Mouse (Mus musculus) retina, postnatal 7 days (tissue): ENCODE results near the gene Wdr54.

Experiments
- DNase-seq: peaks from one replicate; pipeline ENCODE4 v3.0.0-alpha.2; 2012; ENCODE audit warnings: low read depth, low spot score

Gene Wdr54

GRCm38 (mm10) chr6:83131469-83132034, 24.6 kb downstream of the Wdr54 start:
- DNase-seq, result no peak

DNA sequence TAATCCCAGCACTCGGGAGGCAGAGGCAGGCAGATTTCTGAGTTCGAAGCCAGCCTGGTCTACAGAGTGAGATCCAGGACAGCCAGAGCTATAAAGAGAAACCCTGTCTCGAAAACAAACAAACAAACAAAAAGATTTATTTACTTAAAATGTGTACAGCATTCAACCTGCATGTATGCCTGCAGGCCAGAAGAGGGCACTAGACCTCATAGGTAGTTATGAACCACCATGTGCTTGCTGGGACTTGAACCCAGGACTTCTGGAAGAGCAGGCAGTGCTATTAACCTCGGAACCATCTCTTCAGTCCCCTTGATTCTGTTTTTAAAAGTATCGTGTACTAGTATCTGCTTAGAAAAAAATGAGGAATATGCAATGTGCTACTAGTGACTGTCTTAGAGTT, 28.8 kb downstream of the Wdr54 start:
- DNase-seq, result no peak

DNA sequence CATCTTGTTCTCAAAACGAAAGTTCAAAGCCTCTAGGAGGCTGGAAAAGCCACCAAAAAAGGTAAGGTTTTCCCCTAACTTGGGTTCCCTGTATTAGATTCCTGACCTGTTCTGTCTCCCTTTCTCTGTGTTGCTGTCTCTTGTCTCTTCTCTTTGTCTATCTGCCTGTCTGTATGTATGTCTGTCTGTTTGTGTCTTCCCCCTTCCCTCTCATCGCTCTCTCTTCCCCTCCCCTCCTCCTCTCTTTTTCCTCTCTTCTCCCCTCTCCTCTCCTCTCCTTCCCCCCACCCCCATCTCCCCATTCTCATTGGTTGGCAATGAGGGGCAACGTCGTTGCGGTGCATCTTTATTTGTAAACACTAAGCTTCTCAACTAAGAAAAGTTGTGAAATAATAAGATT, 30.9 kb downstream of the Wdr54 start, which contains the start of gene Ino80b:
Ino80b (minus strand) TSS at position 101 of the 400 bp plus-strand sequence.
- no peak for DNase-seq

DNA sequence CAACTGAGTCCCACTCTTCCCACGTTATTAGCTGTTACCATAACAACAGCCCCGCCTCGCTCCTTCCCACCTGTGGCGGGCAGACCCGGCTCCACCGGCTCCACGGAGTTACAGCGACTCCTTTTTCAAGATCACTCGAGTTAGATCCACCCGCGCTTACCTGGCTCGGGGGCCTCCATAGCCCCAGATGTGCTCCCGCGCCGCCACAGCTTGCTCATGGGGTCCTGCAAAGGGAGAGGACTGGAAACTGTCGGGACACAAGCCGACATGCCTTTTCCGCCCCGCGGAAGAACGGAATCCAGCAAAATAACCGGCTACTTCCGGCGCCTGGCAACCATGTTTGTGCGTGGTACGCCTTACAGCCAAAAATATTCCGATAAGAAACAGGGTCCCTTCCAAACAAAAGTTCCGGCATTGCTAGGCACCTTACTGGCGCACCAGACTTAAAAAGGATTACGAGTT, 31.3 kb downstream of the Wdr54 start:
- peak; percentile 94 for DNase-seq

- DNase-seq, result no peak
These were observed 33.2 kb downstream of the Wdr54 start for GRCm38 (mm10) chr6:83122961-83123360.

GRCm38 (mm10) chr6:83121863-83122710, 34.1 kb downstream of the Wdr54 start:
- no peak for DNase-seq

DNA sequence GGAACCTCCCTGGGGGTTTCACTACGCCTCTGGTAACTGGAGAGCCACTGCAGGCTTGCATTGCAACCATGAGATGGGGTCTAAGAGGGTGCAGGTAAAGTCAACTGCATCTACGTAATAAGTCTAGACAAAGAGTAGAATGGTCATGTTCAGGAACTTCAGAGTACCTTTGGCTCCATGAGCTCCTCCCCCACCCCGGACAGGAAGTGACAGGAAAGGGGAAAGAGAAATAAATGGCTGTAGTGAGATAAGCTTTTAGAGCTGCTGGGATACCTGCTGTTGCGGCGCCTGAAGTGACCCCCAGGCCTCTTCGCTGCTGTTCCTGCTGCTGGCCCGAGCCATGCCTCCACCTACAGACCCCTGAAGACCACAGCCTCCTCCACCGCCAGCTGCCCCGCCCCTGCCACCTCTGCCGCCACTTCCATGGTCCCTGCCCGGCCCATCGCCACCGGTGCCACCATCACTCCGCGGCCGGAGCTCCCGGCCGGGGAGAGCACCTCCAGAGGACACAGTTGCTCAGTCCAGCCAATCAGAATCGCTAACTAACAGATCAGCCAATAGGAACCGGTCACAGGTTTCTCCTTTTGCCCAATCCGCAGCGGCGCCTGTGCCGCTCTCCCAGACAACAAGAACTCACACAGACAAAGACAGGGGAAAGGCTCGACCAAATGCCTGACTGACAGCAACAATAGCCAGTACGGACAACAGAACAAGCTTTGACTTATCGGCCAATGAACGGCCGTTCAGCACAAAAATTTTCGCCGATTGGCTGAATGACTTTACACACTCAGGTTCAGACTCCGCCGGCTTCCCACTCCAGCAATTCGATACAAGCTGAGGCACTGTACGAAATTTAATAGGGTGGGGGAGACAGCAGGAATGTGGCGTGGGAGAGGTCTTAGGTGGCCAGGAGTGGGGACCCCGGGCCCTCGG, 35.0 kb downstream of the Wdr54 start, which contains the start of gene Wbp1:
Wbp1 (minus strand) TSS at position 630 of the 933 bp plus-strand sequence.
- peak; percentile 97 for DNase-seq

GRCm38 (mm10) chr6:83119734-83120051, 36.5 kb downstream of the Wdr54 start:
- no peak for DNase-seq

DNA sequence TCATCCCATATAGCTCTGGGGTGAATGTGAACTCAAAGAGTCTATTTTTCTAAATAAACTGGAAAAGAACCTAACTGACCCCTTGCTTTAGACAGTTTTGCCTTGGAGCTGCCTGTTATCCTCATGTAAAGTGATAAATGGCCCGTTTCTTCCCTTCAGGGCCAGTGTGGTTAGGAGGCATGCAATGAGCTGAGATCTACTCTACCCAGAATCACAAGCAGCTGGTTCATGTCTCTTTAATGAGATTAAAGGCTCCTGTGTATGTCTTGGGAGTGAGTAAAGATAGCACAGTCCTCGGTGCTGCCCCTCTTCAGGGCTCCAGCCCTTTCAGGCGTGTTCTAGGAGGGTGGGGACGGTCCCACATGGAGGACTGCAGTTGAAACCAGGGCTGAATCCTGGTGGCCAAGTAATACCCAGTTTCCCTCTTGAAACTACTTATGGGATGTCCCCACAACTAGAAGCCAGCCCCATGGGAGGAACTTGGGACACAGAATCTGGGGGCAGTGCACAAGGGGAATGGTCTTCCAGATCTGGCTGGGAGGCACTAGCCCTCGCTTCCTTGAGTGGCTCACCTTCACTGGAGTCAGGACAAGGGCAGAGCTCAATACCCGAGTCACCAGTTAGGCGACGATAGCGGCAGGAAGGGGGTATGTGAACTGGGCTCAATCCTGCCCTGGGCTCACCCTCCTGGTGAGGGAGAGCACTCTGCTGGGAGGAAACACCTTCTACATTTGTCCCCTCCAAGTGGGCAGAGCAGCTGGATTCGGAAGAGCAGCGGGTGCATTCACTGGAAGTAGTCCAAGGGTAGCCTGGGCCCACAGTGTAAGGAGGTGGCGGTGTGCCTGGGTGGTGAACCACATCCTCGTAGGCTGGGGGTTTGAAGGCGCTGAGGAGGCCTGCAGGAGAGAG, 37.1 kb downstream of the Wdr54 start:
- no peak for DNase-seq

GRCm38 (mm10) chr6:83118369-83118768, 37.8 kb downstream of the Wdr54 start:
- no peak for DNase-seq

- DNase-seq, result no peak
These were observed 38.6 kb downstream of the Wdr54 start for GRCm38 (mm10) chr6:83117616-83118015.

GRCm38 (mm10) chr6:83117165-83117438, 39.1 kb downstream of the Wdr54 start:
- no peak for DNase-seq

DNA sequence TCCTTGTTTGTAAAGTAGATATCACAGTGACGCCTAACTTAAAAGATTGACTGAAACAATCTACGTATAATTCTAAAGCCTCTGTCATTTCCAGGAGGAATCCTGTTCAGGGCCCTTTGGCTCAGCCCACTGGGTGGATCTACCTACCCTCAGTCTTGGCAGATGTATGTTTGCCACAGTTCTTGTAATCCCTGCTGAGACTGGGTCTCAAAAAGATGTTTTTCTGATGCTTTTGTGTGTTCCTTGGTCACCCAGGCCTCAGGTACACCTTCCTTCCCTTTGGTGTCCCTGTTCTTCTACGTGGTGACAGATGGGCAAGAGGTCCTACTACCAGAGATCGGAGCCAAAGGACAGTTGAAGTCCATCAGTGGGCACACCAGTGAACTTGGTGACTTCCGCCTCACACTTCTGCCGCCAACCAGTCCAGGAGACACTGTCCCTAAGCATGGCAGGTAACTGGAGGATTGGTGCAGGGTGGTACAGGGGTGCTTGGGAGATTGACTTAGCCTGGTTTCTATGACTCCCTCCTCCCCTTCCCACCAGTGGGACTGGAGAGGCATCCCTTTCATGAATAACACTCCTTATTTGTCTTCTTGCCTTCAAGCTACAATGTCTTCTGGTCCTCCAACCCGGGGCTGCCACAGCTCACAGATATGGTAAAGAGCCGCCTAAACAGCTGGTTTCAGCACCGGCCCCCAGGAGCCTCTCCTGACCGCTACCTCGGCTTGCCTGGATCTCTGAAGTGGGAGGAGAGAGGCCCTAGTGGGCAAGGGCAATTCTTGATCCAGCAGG, 39.6 kb downstream of the Wdr54 start:
- no peak for DNase-seq

DNA sequence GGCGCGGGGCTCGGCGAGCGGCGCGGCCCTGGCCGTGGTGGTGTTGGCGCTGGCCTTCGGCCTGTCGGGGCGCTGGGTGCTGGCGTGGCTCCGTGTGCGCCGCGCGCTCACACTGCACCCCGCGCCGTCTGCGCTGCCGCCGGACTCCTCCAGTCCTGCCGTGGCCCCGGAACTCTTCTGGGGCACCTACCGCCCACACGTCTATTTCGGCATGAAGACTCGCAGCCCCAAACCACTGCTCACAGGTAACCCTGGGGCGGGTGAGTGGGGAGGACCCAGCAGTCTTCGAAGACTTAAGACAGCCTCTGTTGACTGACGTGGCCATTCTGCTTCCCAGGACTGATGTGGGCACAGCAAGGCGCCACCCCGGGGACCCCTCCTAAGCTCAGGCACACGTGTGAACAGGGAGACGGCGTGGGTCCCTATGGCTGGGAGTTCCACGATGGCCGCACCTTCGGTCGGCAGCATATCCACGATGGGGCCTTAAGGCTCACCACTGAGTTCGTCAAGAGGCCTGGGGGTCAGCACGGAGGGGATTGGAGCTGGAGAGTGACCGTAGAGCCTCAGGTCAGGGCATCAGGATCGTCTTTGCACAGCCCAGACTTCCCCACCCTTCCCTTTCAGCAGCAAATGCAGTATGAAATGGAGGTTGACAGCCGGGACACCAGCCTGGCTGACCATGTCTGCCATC, 40.4 kb downstream of the Wdr54 start:
- no peak for DNase-seq

- peak; percentile 85 for DNase-seq
These were observed 41.1 kb downstream of the Wdr54 start, which contains the start of gene Mogs for GRCm38 (mm10) chr6:83115011-83115671. Gene Mogs (plus strand): TSS chr6:83115496.

- no peak for DNase-seq
These were observed 44.6 kb downstream of the Wdr54 start for GRCm38 (mm10) chr6:83111510-83112136.

DNA sequence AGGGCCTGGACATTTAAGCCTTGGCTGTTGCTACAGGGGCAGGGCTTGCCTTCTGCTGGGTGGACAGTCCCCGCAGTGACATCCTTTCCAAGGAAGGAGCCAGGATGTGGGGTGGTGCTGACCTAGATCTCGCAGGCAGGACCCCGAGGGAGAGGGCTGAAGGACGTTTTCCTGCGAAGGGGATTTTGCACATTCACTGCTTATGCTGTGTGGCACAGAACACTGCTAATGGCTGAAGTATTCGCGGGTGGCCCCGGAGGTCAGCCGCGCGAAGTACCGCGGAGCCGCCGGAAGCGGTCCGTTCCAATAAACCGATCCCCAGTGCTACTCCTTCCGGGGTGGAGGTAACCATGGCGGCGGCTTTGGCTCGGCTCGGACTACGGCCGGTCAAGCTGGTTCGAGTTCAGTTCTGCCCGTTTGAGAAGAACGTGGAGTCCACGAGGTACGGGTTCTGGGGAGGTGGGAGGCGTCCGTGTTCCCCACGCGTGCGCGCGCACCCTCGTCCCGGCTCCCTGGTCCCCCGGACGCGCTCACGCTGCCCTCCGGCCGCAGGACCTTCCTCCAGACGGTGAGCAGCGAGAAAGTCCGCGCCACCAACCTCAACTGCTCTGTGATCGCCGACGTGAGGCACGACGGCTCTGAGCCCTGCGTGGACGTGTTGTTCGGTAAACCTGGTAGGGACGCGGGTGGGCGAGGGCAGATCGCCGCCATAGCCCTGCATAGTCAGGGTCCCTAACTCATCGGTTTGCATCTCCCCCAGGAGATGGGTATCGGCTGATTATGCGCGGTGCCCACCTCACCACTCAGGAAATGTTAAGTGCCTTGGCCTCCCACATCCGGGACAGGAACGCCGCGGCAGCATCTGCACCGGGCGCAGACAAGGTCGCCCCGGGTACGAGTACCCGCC, 47.2 kb downstream of the Wdr54 start, which contains the start of gene Mrpl53:
Mrpl53 (plus strand) TSS at position 279 of the 907 bp plus-strand sequence.
- peak; percentile 70 for DNase-seq
